Mouse (Mus musculus) bone marrow macrophage, adult 2 months (primary cell): ENCODE measurements around the gene Gm10337. TPM values are rescaled to one million over a fixed set of nuclear protein-coding genes. Genes with fewer than 3 reads are reported as not detected.
A peak's percentile ranks its signal among the peaks of the same experiment; 100 is the strongest.

ENCODE experiments used
- H3K27ac ChIP-seq: 2 replicates; pipeline ENCODE4 v1.5.1; 2012; ENCODE audit warnings: low read depth, low read length; ENCODE audit not compliant: insufficient read depth
- H3K4me1 ChIP-seq: 2 replicates; pipeline ENCODE4 v1.6.1; 2012; ENCODE audit warnings: low read length; ENCODE audit not compliant: control insufficient read depth, insufficient read depth
- H3K4me3 ChIP-seq: 2 replicates; pipeline ENCODE4 v1.5.1; 2012; ENCODE audit warnings: mild to moderate bottlenecking, low read length, moderate library complexity; ENCODE audit not compliant: insufficient read depth
- CTCF ChIP-seq: IDR thresholded peaks from 2 replicates; pipeline ENCODE4 v1.5.1; 2012; ENCODE audit warnings: low read depth, mild to moderate bottlenecking, low read length, moderate library complexity
- POLR2A ChIP-seq: IDR thresholded peaks from 2 replicates; pipeline ENCODE4 v1.6.1; 2012; ENCODE audit warnings: mild to moderate bottlenecking, low read depth, low read length, borderline replicate concordance
- polyA plus RNA-seq: library from polyadenylated mRNA; stranded (reverse); fragments of >200 nt; gene quantifications from 2 replicates; pipeline ENCODE4 v1.2.4, GENCODE M21; 2012; ENCODE audit not compliant: missing spikeins, insufficient read depth, insufficient read length

Gm10337 gene
- polyA plus RNA-seq, result not detected in 2 replicates

- H3K4me1 ChIP-seq, result peaks cover 30% of the 10 kb centered on the region
- TF ChIP-seq POLR2A, result no peak
- no peak within 1 kb of the TSS for H3K27ac ChIP-seq
- H3K4me3 ChIP-seq, result no peak within 1 kb of the TSS
Observed at GRCm38 (mm10) chr15:102503447-102503846, at the start of gene Gm10337. TSS of gene Gm10337 (plus strand) at chr15:102503722.

GRCm38 (mm10) chr15:102455993-102456392 lies 47.5 kb upstream of the Gm10337 start:
- TF ChIP-seq POLR2A, result no peak
- peak; percentile 76 for TF ChIP-seq CTCF
- H3K4me3 ChIP-seq, result no peak overlapping the region
- H3K4me1 ChIP-seq, result peaks cover 15% of the 10 kb centered on the region
- H3K27ac ChIP-seq, result no peak overlapping the region

GRCm38 (mm10) chr15:102458050-102458736 lies 45.3 kb upstream of the Gm10337 start:
- peak overlapping the region; percentile 78; the same call in 1 of the 2 replicates for H3K4me3 ChIP-seq

GRCm38 (mm10) chr15:102458904-102459317 lies 44.6 kb upstream of the Gm10337 start, which contains the start of gene Prr13:
TSS of gene Prr13 (plus strand) at chr15:102459028.
- H3K4me3 ChIP-seq, result peak within 1 kb of the TSS; percentile 78
- H3K27ac ChIP-seq, result peak within 1 kb of the TSS; percentile 53
- TF ChIP-seq POLR2A, result no peak
- TF ChIP-seq CTCF, result peak; percentile 22; the same call in 1 of the 2 replicates
- peaks cover 25% of the 10 kb centered on the region for H3K4me1 ChIP-seq

More at GRCm38 (mm10) chr15:102458050-102458736, 45.3 kb upstream of the Gm10337 start:
- Histone ChIP-seq H3K4me1 (peaks cover 25% of the 10 kb centered on the region), H3K27ac (peak overlapping the region; percentile 51)
- no peak for TF ChIP-seq CTCF
- no peak for TF ChIP-seq POLR2A

- peak overlapping the region; percentile 78 for H3K4me3 ChIP-seq
- peaks cover 25% of the 10 kb centered on the region for H3K4me1 ChIP-seq
- H3K27ac ChIP-seq, result peak overlapping the region; percentile 53
- TF ChIP-seq POLR2A (no peak), CTCF (no peak)
Observed at GRCm38 (mm10) chr15:102459381-102459780, 44.1 kb upstream of the Gm10337 start.

- TF ChIP-seq POLR2A (no peak), CTCF (no peak)
- peaks cover 25% of the 10 kb centered on the region for H3K4me1 ChIP-seq
- H3K4me3 ChIP-seq, result peak overlapping the region; percentile 78
- peak overlapping the region; percentile 41 for H3K27ac ChIP-seq
Observed at GRCm38 (mm10) chr15:102459847-102460246, 43.7 kb upstream of the Gm10337 start.

- no peak for TF ChIP-seq CTCF
- peaks cover 25% of the 10 kb centered on the region for H3K4me1 ChIP-seq
- peak overlapping the region; percentile 78 for H3K4me3 ChIP-seq
- H3K27ac ChIP-seq, result 0 out of 2 replicates have a peak overlapping the region, but pooled peaks have one; percentile 41
Observed at GRCm38 (mm10) chr15:102460409-102460808, 43.1 kb upstream of the Gm10337 start.

GRCm38 (mm10) chr15:102460971-102461370 lies 42.6 kb upstream of the Gm10337 start:
- TF ChIP-seq POLR2A (no peak), CTCF (no peak)
- Histone ChIP-seq H3K27ac (no peak overlapping the region), H3K4me1 (peaks cover 25% of the 10 kb centered on the region), H3K4me3 (peak overlapping the region; percentile 78; the same call in 1 of the 2 replicates)

GRCm38 (mm10) chr15:102461430-102462075 lies 42.0 kb upstream of the Gm10337 start:
- Histone ChIP-seq H3K4me1 (peaks cover 25% of the 10 kb centered on the region), H3K27ac (no peak overlapping the region), H3K4me3 (0 out of 2 replicates have a peak overlapping the region, but pooled peaks have one; percentile 2)
- TF ChIP-seq POLR2A (no peak), CTCF (no peak)

GRCm38 (mm10) chr15:102463666-102464065 lies 39.9 kb upstream of the Gm10337 start:
- Histone ChIP-seq H3K27ac (no peak overlapping the region), H3K4me1 (peaks cover 20% of the 10 kb centered on the region)
- TF ChIP-seq POLR2A (no peak), CTCF (no peak)

More at GRCm38 (mm10) chr15:102463666-102464065, 39.9 kb upstream of the Gm10337 start:
- H3K4me3 ChIP-seq, result no peak overlapping the region
